Mouse (Mus musculus): ENCODE results near the gene Plce1.

DNA sequence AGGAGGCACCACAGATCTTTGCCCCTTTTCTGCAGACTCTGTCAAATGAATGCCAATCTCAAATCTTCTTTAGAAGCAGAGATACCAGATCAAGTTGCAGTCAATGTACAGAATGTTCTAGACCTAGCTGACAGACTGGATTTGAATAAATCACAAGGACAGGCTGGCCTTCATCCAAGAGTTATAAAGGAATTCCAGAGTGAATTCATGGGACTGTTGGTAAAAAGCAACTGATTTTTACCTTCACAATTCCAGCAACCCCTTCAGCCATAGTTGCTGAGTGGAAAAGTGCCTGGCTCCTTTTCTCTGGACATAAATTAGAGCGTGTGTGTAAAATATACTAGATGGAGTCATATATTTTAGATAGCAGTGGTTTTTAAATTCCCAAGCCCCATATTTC is 102.0 kb downstream of the Plce1 start:
- TF ChIP-seq CTCF (IDR thresholded peaks at IDR 0.05; ENCODE audit: low read depth) (no peak), EP300 (IDR thresholded peaks at IDR 0.05; ENCODE audit: low read depth) (no peak)
